Comparison of ENCODE assay signal across 8 mouse cellular contexts in the genomic region with DNA sequence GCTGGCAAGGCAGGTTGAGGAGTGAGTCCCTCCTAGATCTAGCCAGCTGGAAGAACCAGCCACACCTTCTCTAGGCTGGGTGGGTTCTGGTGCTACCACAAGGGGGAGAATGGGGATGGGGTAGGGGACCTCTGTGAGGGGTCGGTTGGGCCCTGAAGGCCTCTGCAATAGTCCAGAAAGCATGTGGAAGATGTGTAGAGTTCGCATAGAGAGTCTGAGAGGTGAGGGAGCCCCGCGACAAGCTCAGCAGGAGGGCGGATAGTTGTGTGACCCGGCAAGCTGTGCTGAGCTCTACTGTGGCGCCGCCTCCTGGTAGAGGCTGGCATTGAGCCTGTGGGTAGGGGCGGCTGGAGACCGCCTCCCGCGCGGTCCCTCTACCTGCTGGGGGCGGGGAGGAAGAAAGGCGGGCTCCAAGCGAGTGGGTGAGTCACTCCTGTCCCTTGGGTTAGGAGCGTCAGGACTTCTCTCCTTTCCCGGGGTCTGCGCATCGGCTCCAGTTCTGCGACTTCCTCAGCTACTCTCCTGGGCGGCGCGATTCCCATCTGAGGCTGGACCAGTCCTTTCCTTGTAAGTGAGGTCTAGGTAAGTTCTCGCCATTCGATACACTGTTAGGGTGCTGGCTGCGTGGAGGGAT.
DNase-seq lines count a peak whose midpoint lies in the region; ATAC-seq and TF ChIP-seq lines count a peak whose summit lies in the region.

No protein-coding gene starts in this region.

- WGBS in hindbrain, embryonic 14.5 days, result 13% methylated on average over 26 of the region's 27 CpGs

- TF ChIP-seq RAD21 in CH12.LX (IDR thresholded peaks at IDR 0.05; ENCODE audit: low read depth, low read length), result peak; percentile 37

- ATAC-seq in hindbrain, embryonic 14.5 days (ENCODE audit: low FRiP score), result peak; percentile 37; the same call in 1 of the 2 replicates

- TF ChIP-seq CTCF in CH12.LX (conservative IDR thresholded peaks at IDR 0.05 in 1 of 2, IDR thresholded peaks at IDR 0.05 in 1 of 2; ENCODE audit: low read depth in 2 of 2, low read length in 2 of 2), result peak in 1 of 2 experiments; percentile 67; a peak in 2 of 4 replicates
- TF ChIP-seq CTCF in embryonic fibroblast, embryonic 13.5 days (IDR thresholded peaks at IDR 0.05; ENCODE audit: borderline replicate concordance, insufficient read depth, low read length), result peak; percentile 31; the same call in 1 of the 2 replicates

- peak overlapping the region in 1 of 3 experiments; percentile 35 for H3K4me3 ChIP-seq in CH12.LX (replicated peaks in 1 of 3; ENCODE audit: low read depth in 2 of 3, low read length in 2 of 3, poor library complexity in 1 of 3)
- peak overlapping the region; percentile 37; the same call in 1 of the 2 replicates for H3K4me3 ChIP-seq in embryonic fibroblast, embryonic 13.5 days (ENCODE audit: insufficient read depth, low read length)
- peak overlapping the region; percentile 21 for H3K4me3 ChIP-seq in hindbrain, embryonic 14.5 days (replicated peaks; ENCODE audit: low read length)

- H3K4me1 ChIP-seq in CH12.LX (ENCODE audit: control insufficient read depth in 1 of 2, insufficient read depth in 2 of 2), result no peaks in the 10 kb centered on the region
- no peaks in the 10 kb centered on the region for H3K4me1 ChIP-seq in embryonic fibroblast, embryonic 13.5 days (ENCODE audit: control insufficient read depth, insufficient read depth, low read length)
- H3K4me1 ChIP-seq in hindbrain, embryonic 14.5 days (replicated peaks; ENCODE audit: control insufficient read depth, insufficient read depth, low read length), result no peaks in the 10 kb centered on the region

- TF ChIP-seq POLR2A in CH12.LX (IDR thresholded peaks at IDR 0.05; ENCODE audit: low read depth, low read length), result no peak
- no peak for TF ChIP-seq POLR2A in embryonic fibroblast, embryonic 13.5 days (IDR thresholded peaks at IDR 0.05; ENCODE audit: low read depth, low read length)

- no peaks in the 10 kb centered on the region for H3K9me3 ChIP-seq in CH12.LX (replicated peaks; ENCODE audit: low read length)
- no peaks in the 10 kb centered on the region for H3K9me3 ChIP-seq in hindbrain, embryonic 14.5 days (ENCODE audit: control insufficient read depth, low read length)

- DNase-seq in CH12.LX (ENCODE audit: extremely low read depth) (peak; percentile 31), adipocyte (ENCODE audit: low spot score) (no peak)
- peak; percentile 30 for DNase-seq in adrenal gland, adult 8-10 months
- DNase-seq in hindbrain, embryonic 14.5 days (ENCODE audit: low spot score), result no peak
- peak; percentile 8 to 29 for DNase-seq in left cerebral cortex, adult 18-20 months (ENCODE audit: low spot score in 2 of 2)
- peak; percentile 18 for DNase-seq in lung, postnatal 25 days (ENCODE audit: low spot score)
- DNase-seq in right cerebral cortex, adult 2 months (ENCODE audit: low spot score in 2 of 2), result peak; percentile 25 to 37

- dilution Hi-C loops in CH12.LX (cut with MboI; ENCODE audit: extremely low pct_ligation_motif_present, extremely low pct_unique_long_range_greater_than_20kb, low sequenced_read_pairs), result no loop called here

- H3K79me2 ChIP-seq in CH12.LX (replicated peaks; ENCODE audit: control insufficient read depth, extremely low read depth, insufficient read depth, poor library complexity, severe bottlenecking), result no peaks in the 10 kb centered on the region

- H3K27me3 ChIP-seq in CH12.LX (replicated peaks), result no peaks in the 10 kb centered on the region
- no peaks in the 10 kb centered on the region for H3K27me3 ChIP-seq in hindbrain, embryonic 14.5 days (ENCODE audit: control insufficient read depth, insufficient read depth, low read length)

- no peak overlapping the region for H3K9ac ChIP-seq in CH12.LX (ENCODE audit: insufficient read depth, low read depth)
- H3K9ac ChIP-seq in hindbrain, embryonic 14.5 days, result peak overlapping the region; percentile 11; the same call in 1 of the 2 replicates

- in situ Hi-C loops in CH12.LX (cut with MboI; ENCODE audit: low pct_ligation_motif_present, low pct_unique_long_range_greater_than_20kb, low sequenced_read_pairs), result no loop called here

- H3K4me2 ChIP-seq in CH12.LX (ENCODE audit: insufficient read depth, low read depth, poor library complexity, severe bottlenecking), result peak overlapping the region; percentile 65
- H3K4me2 ChIP-seq in hindbrain, embryonic 14.5 days (replicated peaks), result peak overlapping the region; percentile 50

- H3K36me3 ChIP-seq in CH12.LX (replicated peaks in 1 of 2; ENCODE audit: control insufficient read depth in 1 of 2, insufficient read depth in 1 of 2, low read length in 1 of 2), result no peaks in the 10 kb centered on the region
- no peaks in the 10 kb centered on the region for H3K36me3 ChIP-seq in hindbrain, embryonic 14.5 days (replicated peaks; ENCODE audit: control insufficient read depth, insufficient read depth)

- TF ChIP-seq EP300 in CH12.LX (IDR thresholded peaks at IDR 0.05; ENCODE audit: low read length), result no peak

- no peak overlapping the region for H3K27ac ChIP-seq in CH12.LX (ENCODE audit: insufficient read depth, low read depth)
- H3K27ac ChIP-seq in embryonic fibroblast, embryonic 13.5 days (ENCODE audit: insufficient read depth, low read length), result no peak overlapping the region
- no peak overlapping the region for H3K27ac ChIP-seq in hindbrain, embryonic 14.5 days

TF ChIP-seq in CH12.LX, 34 proteins besides CTCF, POLR2A, EP300 and RAD21:
- peak; percentile 52 for TF ChIP-seq SMC3 (IDR thresholded peaks at IDR 0.05; ENCODE audit: low read depth, low read length)
- TF ChIP-seq BHLHE40 (IDR thresholded peaks at IDR 0.05; ENCODE audit: low read depth, low read length), result no peak

Comparison
In these comparisons a context has a peak if more than half of its experiments do, and no peak if none do; other contexts are left out.
1. DNase-seq: peak in CH12.LX (single experiment), adrenal gland, adult 8-10 months (single experiment), left cerebral cortex, adult 18-20 months (2 of 2), lung, postnatal 25 days (single experiment) and right cerebral cortex, adult 2 months (2 of 2); none in hindbrain, embryonic 14.5 days (single experiment) and adipocyte (single experiment).